Mouse (Mus musculus): ENCODE results near the gene Gm10134. TPM values are rescaled to one million over a fixed set of nuclear protein-coding genes. Genes with fewer than 3 reads are reported as not detected.
"Not testable (repeated sequence)": the region's sequence is repeated elsewhere in the genome, so short reads cannot be mapped to it uniquely, and the experiment has no call there.

Gene Gm10134
- total RNA-seq (2021), result 1 to 10 TPM; 2.0 TPM
- long read RNA-seq, experiment 1, result 0 reads
- long read RNA-seq, experiment 2, result 0 reads

DNA sequence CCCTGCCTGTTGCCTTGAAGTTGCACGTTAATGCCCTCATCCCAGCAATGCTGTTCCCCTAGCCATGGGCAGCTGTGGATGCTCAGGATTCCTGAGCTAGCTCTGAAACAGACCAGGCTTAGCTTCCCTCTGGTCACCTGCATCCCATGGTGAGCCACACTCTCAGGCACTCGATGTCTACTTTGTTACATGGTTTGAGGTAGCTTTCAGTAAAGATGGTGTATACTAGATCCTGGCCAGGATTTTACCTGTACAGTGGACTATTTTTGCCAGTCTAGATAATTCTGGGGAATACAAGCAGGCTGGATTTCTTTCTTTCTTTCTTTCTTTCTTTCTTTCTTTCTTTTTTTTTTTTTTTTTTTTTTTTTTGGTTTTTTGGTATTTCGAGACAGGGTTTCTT is at the start of gene Gm10134:
Gene Gm10134 (plus strand): TSS at position 301 of the 400 bp plus-strand sequence.
- DNase-seq (ENCODE audit: low spot score in 2 of 2), result peak in 1 of 2 experiments; percentile 10

DNA sequence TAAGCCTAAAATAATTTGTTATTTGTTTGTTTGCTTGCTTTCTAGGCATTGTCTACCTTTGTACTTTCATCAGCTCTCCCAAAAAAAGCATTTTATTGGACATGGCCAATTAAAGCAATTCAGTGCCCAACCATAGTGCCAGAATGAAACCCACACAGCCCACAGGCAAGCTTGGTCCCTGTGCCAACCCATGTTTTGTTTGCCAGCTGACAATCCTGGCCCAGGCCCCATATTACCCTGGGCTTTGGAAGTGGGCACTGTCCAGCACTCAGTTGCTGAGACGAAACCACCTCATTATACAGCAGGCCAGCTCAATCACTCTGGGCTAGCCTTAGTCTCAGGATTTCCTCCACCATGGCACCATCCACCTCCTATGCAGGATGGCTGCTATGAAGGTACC is 49.3 kb upstream of the Gm10134 start:
- no peak for DNase-seq (ENCODE audit: low spot score in 2 of 2)

DNA sequence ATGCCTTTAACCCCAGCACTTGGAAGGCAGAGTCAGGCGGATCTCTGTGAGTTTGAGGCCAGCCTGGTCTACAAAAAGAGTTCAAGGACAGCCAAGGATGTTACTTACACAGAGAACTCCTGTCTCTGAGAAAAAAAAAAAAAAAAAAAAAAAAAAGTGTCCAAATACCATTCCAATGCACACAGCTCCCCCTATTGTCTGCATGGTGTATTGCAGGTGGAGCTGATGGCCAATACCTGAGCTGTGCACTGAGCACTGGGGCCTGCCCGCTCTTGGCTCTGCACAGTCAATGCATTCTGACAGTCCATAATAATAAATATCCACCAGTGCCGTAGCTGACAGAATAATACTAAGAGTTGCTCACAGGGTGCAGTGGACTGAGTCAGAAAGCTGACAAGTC is 42.0 kb upstream of the Gm10134 start:
- peak; percentile 50 to 70 for DNase-seq (ENCODE audit: low spot score in 2 of 2)

DNA sequence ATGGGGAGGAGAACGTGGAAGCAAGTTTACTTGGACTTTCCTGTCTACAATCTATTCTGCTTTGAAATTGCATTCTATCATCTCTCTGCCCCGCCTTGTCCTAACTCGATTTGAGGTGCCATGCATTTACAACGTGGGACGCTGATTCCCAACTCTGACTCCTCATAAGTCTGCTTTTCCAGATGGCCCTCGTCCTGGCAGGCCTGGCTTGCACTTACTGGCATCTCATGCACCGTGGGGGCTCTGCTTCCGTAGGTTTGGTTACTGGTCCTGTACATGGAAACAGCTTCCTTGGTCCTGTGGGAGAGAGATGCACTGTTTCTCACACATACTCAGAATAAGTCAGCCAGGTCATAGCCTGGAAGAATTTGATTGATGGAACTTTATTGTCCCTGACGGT is 41.0 kb upstream of the Gm10134 start:
- no peak for DNase-seq (ENCODE audit: low spot score in 2 of 2)

DNA sequence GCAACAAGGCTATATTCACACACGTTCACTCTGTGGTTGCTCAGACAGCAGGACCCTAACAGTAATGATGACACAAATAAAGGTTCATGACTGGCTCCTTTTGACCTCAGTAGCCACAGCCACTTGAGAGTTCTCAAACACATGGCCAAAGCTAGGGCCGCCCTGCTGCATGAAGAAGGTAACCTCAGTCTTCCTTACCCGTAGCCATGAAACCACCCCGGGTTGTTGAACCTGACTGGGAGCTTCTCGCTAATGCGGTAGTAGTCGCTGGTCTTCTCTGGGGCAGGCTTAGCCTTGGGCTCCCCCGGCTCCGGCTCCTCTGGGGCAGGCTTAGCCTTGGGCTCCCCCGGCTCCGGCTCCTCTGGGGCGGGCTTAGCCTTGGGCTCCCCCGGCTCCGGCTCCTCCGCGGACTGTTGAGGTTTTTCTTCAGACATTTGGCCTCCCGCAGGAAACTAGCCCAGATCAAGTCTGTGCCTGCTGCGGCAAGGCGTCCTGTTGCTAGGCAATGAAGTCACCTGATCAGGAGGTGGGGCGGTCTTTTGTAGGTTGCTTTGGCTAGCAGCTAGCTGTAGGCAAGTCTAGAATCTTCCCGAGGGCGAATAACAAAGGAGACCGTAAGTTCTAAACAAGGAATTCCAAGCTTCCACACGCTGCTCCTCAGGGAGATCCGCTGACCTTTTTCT is 39.9 kb upstream of the Gm10134 start, which contains the start of gene 1700007K13Rik:
Gene 1700007K13Rik (minus strand): TSS at position 497 of the 683 bp plus-strand sequence.
- DNase-seq (ENCODE audit: low spot score in 2 of 2), result peak; percentile 39 to 56

DNA sequence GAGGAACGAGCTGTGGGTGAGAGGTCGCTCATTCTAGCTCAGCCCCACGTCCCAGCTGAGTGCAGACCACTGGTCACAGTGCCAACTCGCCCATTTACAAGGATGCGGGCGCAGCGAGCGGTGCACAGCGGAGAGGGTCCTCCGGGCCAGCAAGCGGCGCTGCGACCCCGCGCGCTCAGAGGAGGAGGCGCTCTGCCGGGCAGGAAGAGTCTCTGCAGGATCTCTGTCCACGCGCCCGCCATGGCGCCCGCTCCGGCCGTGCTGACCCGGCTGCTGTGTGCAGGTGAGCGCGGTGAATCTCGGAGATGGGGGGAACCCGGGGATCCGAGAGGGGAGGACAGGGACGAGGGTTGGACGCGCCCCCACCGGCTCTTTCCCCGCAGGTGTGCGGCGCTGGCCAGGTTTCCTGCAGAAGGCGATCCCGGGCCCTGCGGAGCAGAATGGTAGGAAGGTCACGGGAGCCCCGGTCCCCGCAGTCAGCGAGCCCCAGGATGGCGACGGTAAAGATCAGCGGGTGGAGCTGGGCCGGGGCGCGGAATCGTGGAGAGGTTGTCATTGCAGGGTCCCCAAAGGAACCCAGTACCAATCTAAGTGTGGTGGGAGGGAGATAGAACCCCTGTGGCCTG is 37.9 kb upstream of the Gm10134 start, which contains the start of gene Mrps2:
Gene Mrps2 (plus strand): TSS at position 207 of the 626 bp plus-strand sequence.
- peak; percentile 85 to 89 for DNase-seq (ENCODE audit: low spot score in 2 of 2)

DNA sequence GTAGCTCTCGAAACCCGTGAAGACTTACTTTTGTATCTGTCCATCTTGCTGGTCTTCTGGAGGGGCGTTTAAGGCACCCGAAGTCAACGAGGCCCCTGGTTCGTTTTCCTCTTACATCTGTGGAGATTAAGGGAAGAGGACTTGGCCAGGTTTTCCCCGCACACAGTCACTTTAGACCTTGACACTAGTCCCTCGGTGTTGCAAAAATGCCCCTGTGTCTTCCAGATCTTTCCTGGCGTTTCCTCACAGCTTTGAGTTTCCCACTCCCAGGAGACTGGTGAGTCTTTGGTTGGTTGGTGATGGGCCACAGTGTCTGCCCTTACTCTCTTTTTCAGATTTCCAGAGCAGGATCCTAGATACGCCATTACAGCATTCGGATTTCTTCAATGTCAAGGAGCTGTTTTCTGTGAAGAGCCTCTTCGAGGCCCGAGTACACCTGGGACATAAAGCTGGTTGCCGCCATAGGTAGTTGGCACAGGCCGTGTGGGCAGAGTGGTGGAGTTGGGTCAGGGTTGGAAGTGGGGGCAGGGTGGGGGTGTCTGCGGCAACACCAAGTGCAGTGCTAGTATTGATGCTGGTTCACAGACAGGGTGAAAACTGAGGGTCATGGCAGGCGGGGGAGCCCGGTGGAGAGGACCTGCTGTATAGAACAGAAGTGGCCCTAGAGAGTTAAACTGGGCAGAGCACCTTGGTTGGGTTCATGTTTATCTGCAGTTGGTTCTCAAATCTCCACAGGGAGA is 37.2 kb upstream of the Gm10134 start:
- no peak for DNase-seq (ENCODE audit: low spot score in 2 of 2)

DNA sequence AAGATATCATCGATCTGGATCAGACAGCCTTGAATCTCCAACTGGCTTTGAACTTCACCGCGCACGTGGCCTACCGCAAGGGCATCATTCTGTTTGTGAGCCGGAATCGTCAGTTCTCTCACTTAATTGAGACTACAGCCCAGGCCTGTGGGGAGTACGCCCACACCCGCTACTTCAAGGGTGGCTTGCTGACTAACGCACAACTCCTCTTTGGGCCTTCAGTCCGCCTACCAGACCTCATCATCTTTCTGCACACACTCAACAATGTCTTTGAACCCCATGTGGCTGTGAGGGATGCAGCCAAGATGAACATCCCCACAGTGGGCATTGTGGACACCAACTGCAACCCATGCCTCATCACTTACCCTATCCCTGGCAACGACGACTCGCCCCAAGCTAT is 36.4 kb upstream of the Gm10134 start:
- no peak for DNase-seq (ENCODE audit: low spot score in 2 of 2)

DNA sequence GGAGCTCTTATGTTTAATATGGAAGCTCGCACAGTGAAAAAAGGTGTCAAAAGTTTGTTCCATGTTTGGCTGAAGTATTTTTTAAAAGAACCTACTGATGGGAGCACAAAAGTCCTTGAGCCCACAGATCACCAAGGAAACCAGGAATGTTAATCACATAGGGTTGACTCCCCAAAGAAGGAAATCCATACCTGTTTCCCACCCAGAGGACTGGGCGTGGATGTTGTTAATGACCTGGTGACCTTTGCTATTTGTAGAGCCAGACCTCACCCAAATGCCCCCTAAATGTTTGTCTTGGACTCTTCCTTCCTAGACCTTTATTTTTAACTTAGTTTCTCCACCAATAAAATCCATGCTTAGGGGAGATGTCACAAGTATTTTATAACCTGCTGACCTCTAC is 35.3 kb upstream of the Gm10134 start:
- DNase-seq (ENCODE audit: low spot score in 2 of 2), result no peak

DNA sequence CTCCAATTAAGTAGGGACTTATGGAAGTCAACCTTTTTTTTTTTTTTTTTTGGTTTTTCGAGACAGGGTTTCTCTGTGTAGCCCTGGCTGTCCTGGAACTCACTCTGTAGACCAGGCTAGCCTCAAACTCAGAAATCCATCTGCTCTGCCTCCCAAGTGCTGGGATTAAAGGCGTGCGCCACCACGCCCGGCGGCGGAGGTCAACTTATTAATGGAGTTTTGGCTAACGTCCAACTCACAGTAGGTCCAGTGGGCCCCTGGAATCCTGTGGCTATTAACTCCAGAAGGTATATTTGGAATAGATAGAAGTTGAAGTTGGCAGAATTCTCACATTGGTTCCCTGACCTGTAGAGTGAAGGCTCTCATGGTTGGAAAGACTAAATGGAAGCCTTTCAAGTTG is 33.9 kb upstream of the Gm10134 start:
- DNase-seq (ENCODE audit: low spot score in 2 of 2), result not testable (repeated sequence)

DNA sequence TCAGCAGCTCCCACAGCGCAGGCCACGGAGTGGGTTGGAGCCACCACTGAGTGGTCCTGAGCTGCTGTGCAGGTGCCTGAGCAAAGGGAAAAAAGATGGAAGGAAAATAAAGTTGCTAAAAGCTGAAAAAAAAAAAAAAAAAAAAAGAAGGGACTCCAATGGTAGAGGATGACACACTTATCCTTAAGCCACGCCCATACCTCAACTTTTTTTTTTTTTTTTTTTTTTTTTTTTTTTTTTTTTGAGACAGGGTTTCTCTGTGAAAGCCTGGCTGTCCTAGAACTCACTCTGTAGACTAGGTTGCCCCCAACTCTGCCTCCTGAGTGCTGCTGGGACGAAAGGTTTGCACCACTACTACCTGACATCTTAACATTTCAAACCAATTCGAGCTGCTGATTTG is 27.9 kb upstream of the Gm10134 start:
- DNase-seq (ENCODE audit: low spot score in 2 of 2), result not testable (repeated sequence)

DNA sequence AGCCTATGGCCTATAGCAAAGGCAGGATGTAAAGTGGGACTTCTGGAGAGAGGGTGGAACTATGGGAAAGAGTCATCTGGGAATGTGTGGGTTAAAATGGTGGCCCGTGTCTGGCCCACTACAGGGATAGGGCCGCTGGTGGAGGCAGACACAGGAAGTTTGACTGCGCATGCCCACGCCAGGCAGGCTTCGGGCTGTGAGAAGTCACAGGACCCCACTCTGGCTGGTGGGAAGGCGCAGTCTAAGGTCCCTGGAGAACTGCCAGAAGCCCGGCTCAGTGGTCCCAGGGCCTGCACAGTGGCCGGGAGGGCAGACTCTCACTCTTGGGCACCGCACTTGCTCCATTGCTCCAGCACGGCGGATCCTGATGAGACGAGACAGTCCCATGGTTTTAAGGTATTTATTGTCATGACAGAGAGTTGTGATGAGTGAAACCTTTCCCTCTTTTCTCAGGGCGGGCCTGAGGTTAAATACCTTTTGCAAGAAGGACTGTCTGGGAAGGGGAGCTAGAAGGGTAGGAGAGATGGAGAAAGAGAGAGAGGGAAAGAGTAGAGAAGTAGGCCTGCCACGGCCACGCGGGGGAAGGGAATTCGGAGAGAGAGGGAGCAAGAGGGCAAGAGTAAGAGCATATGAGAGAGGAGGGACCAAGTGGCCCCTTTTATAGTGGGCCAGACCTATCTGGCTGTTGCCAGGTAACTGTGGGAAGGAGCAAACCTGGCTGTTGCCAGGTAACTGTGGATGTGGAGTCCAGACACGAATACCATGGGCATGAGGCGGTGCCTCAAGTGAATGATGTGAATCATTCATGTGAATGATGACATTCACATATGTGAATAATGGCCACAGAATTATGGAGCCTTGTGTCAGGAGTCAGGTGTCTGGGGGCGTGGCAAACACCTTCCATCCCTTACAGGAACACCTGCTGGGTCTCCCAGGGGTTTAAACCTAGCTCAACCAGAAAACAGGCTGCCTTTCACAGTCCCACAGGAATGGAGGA is 26.4 kb upstream of the Gm10134 start:
- no peak for DNase-seq (ENCODE audit: low spot score in 2 of 2)

DNA sequence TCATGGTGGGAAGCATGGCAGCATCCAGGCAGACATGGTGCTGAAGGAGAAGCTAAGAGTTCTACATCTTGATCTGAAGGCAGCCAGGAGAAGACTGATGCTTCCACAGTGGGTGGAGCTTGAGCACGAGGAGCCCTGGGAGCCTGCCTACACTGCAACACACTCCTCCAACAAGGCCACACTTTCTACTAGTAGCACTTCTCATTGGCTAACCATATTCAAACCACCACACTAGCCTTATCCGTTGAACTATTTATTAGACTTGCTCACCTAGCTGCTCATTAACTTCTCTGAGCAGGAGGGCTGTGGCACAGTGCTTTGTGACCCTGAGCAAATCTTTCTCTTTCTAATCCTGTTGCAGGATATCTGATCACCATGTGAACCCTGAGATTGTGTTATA is 22.0 kb upstream of the Gm10134 start:
- no peak for DNase-seq (ENCODE audit: low spot score in 2 of 2)

DNA sequence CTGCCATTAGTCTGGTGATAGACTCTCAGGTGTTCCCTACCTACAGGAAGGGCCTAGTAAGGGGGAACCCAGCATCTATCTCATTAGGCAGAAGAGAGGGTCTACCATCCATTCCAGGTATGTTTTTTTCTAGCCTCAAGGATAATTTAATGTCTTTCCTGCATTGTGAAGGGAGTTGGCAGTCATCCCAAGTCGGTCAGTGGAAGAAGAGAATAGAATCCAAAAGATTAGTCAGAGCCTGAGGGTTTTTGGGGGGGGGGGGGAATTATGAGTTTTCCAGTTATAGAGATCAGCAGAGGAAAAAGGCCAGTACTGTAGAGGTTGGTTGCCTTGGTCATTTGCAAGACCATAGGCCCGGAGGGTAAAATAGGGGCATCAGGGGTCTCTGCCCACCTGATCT is 11.4 kb upstream of the Gm10134 start:
- no peak for DNase-seq (ENCODE audit: low spot score in 2 of 2)

DNA sequence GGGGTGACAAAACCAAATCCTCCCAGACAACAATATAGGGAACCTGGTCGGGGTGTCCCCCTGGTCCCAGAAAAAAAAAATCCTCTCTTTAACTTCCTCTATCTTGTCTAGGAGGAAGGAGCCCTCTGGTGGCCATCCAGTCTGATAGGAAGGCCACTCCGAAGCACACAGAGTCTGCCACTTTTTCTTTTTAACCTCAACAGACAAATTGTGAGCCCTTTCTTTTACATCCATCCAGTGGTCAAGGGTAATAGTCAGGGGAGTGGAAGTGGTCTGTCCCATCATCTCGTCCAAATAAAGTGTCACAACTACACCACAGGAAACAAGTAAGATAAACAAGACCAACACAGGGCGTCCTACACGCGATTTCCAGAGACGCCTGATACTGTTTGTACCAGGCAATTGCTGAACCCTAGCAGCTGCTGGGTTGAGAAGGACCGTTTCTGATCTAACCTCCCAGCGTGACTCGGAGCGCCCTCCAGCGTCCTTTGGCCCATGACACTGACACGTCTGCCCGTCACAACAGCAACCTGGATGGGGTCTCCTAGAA is 10.6 kb upstream of the Gm10134 start:
- DNase-seq (ENCODE audit: low spot score in 2 of 2), result no peak

DNA sequence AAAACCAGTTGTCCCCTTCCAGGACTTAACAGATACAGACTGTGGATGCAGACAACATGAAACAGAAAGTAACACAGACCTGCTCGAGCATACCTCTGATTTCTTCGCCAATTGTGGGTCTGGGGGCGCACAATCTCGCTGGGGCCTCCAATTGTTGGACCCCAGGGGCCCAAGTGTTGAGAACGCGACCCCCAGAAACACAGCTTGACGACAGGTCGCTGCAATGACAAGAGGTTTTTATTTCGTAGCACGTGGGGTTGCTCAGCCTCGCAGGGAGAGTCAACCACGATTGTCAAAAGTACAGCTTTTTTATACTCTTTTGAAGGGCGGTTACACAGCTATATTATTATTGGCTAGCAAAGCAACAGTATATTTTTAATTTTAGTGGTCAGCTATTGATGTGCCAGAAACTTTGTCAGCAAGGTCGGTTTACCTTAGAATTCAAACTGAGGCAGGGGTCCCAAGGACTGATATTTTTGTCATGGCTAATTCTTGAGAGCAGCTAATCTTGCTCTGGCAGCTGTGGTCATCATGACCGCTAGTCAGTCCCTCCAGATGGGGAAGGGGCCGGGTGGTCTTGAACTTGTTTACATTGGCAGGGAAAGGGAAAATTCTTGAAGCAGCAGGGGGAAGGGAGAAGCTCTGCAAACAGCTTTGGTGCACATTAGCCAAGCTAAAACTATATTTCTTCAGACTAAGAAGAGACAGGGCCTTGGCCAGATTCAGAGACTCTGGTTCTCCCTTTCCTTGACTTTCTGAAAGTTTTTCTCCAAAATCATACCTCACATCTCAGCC is 9.9 kb upstream of the Gm10134 start:
- no peak for DNase-seq (ENCODE audit: low spot score in 2 of 2)

DNA sequence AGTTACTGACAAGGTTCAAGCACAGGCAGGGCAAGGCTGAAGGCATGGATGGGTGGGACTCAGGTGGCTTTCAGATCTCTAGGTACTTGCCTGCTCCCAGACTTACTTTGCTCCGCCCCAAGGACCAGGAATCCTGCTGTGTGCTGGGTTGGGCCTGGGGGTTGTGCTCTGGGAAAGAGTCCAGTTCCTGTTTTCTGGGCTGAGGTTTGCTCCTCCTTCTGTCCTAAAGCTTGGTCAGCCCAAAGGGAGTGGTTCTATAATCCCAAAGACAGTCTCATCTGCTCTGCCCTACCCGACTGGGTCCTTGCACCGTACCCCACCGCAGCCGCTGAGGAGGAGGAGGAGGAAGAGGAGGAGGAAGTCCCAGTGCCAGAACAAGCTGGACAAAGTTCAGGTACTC is 9.2 kb upstream of the Gm10134 start, which contains the start of gene Gbgt1:
Gene Gbgt1 (plus strand): TSS at position 221 of the 400 bp plus-strand sequence.
- DNase-seq (ENCODE audit: low spot score in 2 of 2), result no peak

DNA sequence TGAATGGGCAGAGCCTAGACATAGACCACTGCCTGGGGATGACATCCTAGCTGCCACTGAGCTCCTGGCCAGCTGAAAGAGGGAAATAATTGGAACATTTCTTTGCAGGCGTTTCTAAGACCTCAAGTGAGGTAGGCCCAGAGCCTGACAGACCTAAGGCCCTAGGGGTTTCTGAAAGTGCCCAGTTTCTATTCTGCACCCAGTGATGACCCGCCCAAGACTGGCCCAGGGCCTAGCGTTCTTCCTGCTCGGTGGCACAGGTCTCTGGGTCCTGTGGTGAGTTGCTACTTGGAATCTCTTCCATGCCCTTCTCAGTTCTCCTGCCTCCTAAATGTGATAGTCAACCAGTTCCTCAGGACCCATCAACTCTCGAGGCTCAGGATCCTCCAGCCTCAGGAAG is 8.3 kb upstream of the Gm10134 start:
- DNase-seq (ENCODE audit: low spot score in 2 of 2), result no peak

DNA sequence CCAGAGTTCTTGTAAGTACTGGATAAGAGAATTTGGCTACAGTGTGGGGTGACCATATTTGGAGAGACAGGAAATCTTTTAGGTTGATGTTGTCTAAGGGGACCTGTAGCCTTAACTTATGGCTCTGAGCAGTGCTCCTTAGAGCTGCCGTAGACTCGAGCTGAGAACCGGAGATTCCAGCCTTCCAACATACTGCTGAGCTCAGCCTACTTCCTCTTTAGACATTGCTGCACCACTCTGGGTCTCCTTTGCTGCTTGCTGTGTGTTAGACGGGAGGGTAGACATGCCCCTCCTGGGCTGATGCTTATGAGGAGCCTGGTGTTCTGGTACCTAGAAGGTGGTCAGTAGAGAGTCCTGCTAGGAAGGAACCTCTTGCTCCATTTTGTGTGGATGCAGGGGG is 7.5 kb upstream of the Gm10134 start:
- no peak for DNase-seq (ENCODE audit: low spot score in 2 of 2)

DNA sequence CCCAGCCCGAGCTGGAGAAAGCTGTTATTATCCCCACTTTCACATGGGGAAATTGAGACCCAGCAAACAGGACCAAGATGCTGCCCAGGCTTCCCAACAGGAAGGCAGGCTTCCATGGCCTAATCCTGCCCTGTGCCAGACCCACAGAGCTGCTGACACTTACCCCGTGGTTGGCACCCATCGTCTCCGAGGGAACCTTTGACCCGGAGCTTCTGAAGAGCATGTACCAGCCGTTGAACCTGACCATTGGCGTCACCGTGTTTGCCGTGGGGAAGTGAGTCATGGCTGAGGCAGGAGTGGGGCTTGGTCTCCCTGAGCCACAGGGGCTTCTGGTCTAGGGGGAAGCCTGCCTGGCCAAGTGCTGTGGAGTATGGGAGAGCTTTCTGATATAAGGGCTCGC is 2.9 kb upstream of the Gm10134 start:
- no peak for DNase-seq (ENCODE audit: low spot score in 2 of 2)

All from adrenal gland, adult 18-20 months (tissue).